Mouse (Mus musculus): ENCODE results near the gene Hdgfl3.

DNA sequence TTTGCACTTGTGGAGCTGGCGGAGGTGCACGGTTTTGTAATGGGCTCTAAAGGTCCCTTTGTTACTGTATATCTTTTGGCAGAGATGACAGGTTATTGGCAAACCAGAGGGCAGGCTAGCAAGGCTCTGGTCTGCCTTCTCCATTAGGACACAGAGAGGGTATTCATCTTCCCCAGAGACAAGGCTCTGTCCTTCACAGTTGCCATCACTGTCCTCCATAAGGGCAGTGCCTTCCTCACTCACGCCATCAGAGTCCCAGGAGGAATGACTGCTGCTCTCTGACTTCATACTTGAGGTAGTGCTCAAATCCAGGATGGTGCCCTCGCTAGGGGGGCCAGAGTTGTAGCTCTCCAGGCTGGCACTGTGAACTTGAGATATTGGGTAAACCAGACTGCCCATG is 34.2 kb upstream of the Hdgfl3 start:
- TF ChIP-seq CTCF (IDR thresholded peaks at IDR 0.05; ENCODE audit: borderline replicate concordance, insufficient read depth, low read length) (no peak), POLR2A (IDR thresholded peaks at IDR 0.05; ENCODE audit: low read depth, low read length) (no peak)

Data from embryonic fibroblast, embryonic 13.5 days (primary cell).